Mouse (Mus musculus) MEL (cell line): ENCODE data around the gene Acat2. TPM values are rescaled to one million over a fixed set of nuclear protein-coding genes. Genes with fewer than 3 reads are reported as not detected.
A peak's percentile ranks its signal among the peaks of the same experiment; 100 is the strongest.
"Not testable (repeated sequence)": the region's sequence is repeated elsewhere in the genome, so short reads cannot be mapped to it uniquely, and the experiment has no call there.

Source experiments
- DNase-seq: peaks from one replicate; pipeline ENCODE4 v3.0.0; 2011; ENCODE audit warnings: low read depth, low spot score
- H3K27ac ChIP-seq: 2 replicates; pipeline ENCODE4 v1.5.1; 2012; ENCODE audit warnings: low read depth, mild to moderate bottlenecking, control low read depth, low read length, moderate library complexity; ENCODE audit not compliant: control insufficient read depth
- H3K27me3 ChIP-seq, 2 experiments: fragments of 150-350 bp in 1 of 2; sonication (generic) in 1 of 2; 2 replicates each; pipeline ENCODE4 v1.6.1; 2012; ENCODE audit warnings: low read length in 2 of 2, mild to moderate bottlenecking in 2 of 2, improper control_type of control experiment in 1 of 2, moderate library complexity in 1 of 2; ENCODE audit not compliant: insufficient read depth in 2 of 2, control insufficient read depth in 1 of 2
- H3K36me3 ChIP-seq, 2 experiments: 2 replicates each; pipeline ENCODE4 v1.6.1; 2012 to 2014; ENCODE audit warnings: low read length in 2 of 2, improper control_type of control experiment in 1 of 2, inconsistent platforms in 1 of 2, mild to moderate bottlenecking in 1 of 2; ENCODE audit not compliant: insufficient read depth in 2 of 2, control insufficient read depth in 1 of 2
- H3K4me1 ChIP-seq, 2 experiments: fragments of 150-350 bp in 1 of 2; sonication (generic) in 1 of 2; 2 replicates each; pipeline ENCODE4 v1.6.1; 2012; ENCODE audit warnings: low read length in 2 of 2, improper control_type of control experiment in 1 of 2, mild to moderate bottlenecking in 1 of 2; ENCODE audit not compliant: insufficient read depth in 2 of 2, control insufficient read depth in 1 of 2
- H3K4me3 ChIP-seq, 2 experiments: fragments of 150-350 bp in 1 of 2; sonication (generic) in 1 of 2; 2 replicates each; pipeline ENCODE4 v1.5.1; 2012; ENCODE audit warnings: low read depth in 2 of 2, low read length in 2 of 2, mild to moderate bottlenecking in 2 of 2, moderate library complexity in 2 of 2, control low read depth in 1 of 2, improper control_type of control experiment in 1 of 2; ENCODE audit not compliant: control insufficient read depth in 1 of 2, insufficient read depth in 1 of 2
- H3K79me2 ChIP-seq: 2 replicates; pipeline ENCODE4 v1.6.1; 2012; ENCODE audit warnings: mild to moderate bottlenecking, low read length, moderate library complexity; ENCODE audit not compliant: control insufficient read depth, poor library complexity, insufficient read depth
- H3K9ac ChIP-seq: 2 replicates; pipeline ENCODE4 v1.6.1; 2012; ENCODE audit warnings: low read depth, mild to moderate bottlenecking, control low read depth, low read length, moderate library complexity; ENCODE audit not compliant: control insufficient read depth, poor library complexity, severe bottlenecking
- H3K9me3 ChIP-seq: fragments of 150-350 bp; sonication (generic); replicated peaks from 2 replicates; pipeline ENCODE4 v1.6.1; 2012; ENCODE audit warnings: mild to moderate bottlenecking, low read length, improper control_type of control experiment, moderate library complexity; ENCODE audit not compliant: insufficient read depth
- BHLHE40 ChIP-seq: IDR thresholded peaks from 2 replicates; pipeline ENCODE4 v1.6.1; 2012; ENCODE audit warnings: low read depth, mild to moderate bottlenecking, inconsistent platforms, low read length, improper control_type of control experiment, borderline replicate concordance
- CHD1 ChIP-seq: IDR thresholded peaks from 2 replicates; pipeline ENCODE4 v1.6.1; 2012; ENCODE audit warnings: low read depth, mild to moderate bottlenecking, inconsistent platforms, low read length, improper control_type of control experiment
- CHD2 ChIP-seq: IDR thresholded peaks from 2 replicates; pipeline ENCODE4 v1.6.1; 2011; ENCODE audit warnings: low read length, improper control_type of control experiment
- CTCF ChIP-seq, 3 experiments: IDR thresholded peaks in 2 of 3; conservative IDR thresholded peaks in 1 of 3; 2 replicates each; pipeline ENCODE4 v1.5.1; 2011 to 2012; ENCODE audit warnings: low read length in 3 of 3, low read depth in 2 of 3, mild to moderate bottlenecking in 2 of 3, improper control_type of control experiment in 1 of 3, inconsistent platforms in 1 of 3, mixed read lengths in 1 of 3, moderate library complexity in 1 of 3; ENCODE audit not compliant: control insufficient read depth in 1 of 3, insufficient read depth in 1 of 3, poor library complexity in 1 of 3, severe bottlenecking in 1 of 3
- ELF1 ChIP-seq: IDR thresholded peaks from 2 replicates; pipeline ENCODE4 v1.6.1; 2014; ENCODE audit warnings: low read depth, mild to moderate bottlenecking, inconsistent platforms, low read length, improper control_type of control experiment, moderate library complexity
- ETS1 ChIP-seq: IDR thresholded peaks from 2 replicates; pipeline ENCODE4 v1.6.1; 2012; ENCODE audit warnings: low read depth, mild to moderate bottlenecking, inconsistent platforms, low read length, improper control_type of control experiment, moderate library complexity
- GABPA ChIP-seq: IDR thresholded peaks from 2 replicates; pipeline ENCODE4 v1.6.1; 2012; ENCODE audit warnings: low read depth, mild to moderate bottlenecking, inconsistent platforms, low read length, improper control_type of control experiment, moderate library complexity
- HCFC1 ChIP-seq: IDR thresholded peaks from 2 replicates; pipeline ENCODE4 v1.6.1; 2012; ENCODE audit warnings: low read depth, mild to moderate bottlenecking, inconsistent platforms, low read length, improper control_type of control experiment, moderate library complexity
- JUND ChIP-seq: IDR thresholded peaks from 2 replicates; pipeline ENCODE4 v1.6.1; 2011; ENCODE audit warnings: low read depth, mild to moderate bottlenecking, improper control_type of control experiment, low read length
- MAFK ChIP-seq: IDR thresholded peaks from 2 replicates; pipeline ENCODE4 v1.6.1; 2011; ENCODE audit warnings: low read depth, mild to moderate bottlenecking, low read length, improper control_type of control experiment, borderline replicate concordance
- MAX ChIP-seq: IDR thresholded peaks from 2 replicates; pipeline ENCODE4 v1.6.1; 2011; ENCODE audit warnings: low read length, improper control_type of control experiment
- MEF2A ChIP-seq: IDR thresholded peaks from 2 replicates; pipeline ENCODE4 v1.6.1; 2014; ENCODE audit warnings: low read depth, mild to moderate bottlenecking, inconsistent platforms, low read length, improper control_type of control experiment; ENCODE audit not compliant: poor library complexity, insufficient replicate concordance, severe bottlenecking; ENCODE audit errors: extremely low read depth
- MXI1 ChIP-seq: IDR thresholded peaks from 2 replicates; pipeline ENCODE4 v1.6.1; 2011; ENCODE audit warnings: mild to moderate bottlenecking, low read depth, low read length, improper control_type of control experiment
- MYC ChIP-seq: IDR thresholded peaks from 2 replicates; pipeline ENCODE4 v1.6.1; 2011; ENCODE audit warnings: low read depth, mild to moderate bottlenecking, low read length, improper control_type of control experiment, moderate library complexity
- NELFE ChIP-seq: IDR thresholded peaks from 2 replicates; pipeline ENCODE4 v1.6.1; 2011; ENCODE audit warnings: low read depth, low read length, improper control_type of control experiment
- NRF1 ChIP-seq: IDR thresholded peaks from 2 replicates; pipeline ENCODE4 v1.6.1; 2014; ENCODE audit warnings: low read depth, mild to moderate bottlenecking, inconsistent platforms, low read length, improper control_type of control experiment, moderate library complexity; ENCODE audit not compliant: poor library complexity, insufficient read depth, severe bottlenecking
- POLR2A ChIP-seq, 2 experiments: IDR thresholded peaks; 2 replicates each; pipeline ENCODE4 v1.6.1; 2011 to 2012; ENCODE audit warnings: low read length in 2 of 2, mild to moderate bottlenecking in 2 of 2, control low read depth in 1 of 2, improper control_type of control experiment in 1 of 2, low read depth in 1 of 2, moderate library complexity in 1 of 2; ENCODE audit not compliant: control insufficient read depth in 1 of 2, insufficient read depth in 1 of 2, poor library complexity in 1 of 2
- POLR2AphosphoS5 ChIP-seq: IDR thresholded peaks from 2 replicates; pipeline ENCODE4 v1.6.1; 2012; ENCODE audit warnings: low read depth, borderline replicate concordance, mild to moderate bottlenecking, inconsistent platforms, low read length, moderate library complexity, mixed read lengths
- RAD21 ChIP-seq: IDR thresholded peaks from 2 replicates; pipeline ENCODE4 v1.6.1; 2011; ENCODE audit warnings: mild to moderate bottlenecking, low read depth, low read length, improper control_type of control experiment
- RCOR1 ChIP-seq: IDR thresholded peaks from 2 replicates; pipeline ENCODE4 v1.6.1; 2012; ENCODE audit warnings: low read depth, mild to moderate bottlenecking, inconsistent platforms, low read length, improper control_type of control experiment
- SIN3A ChIP-seq: IDR thresholded peaks from 2 replicates; pipeline ENCODE4 v1.6.1; 2012; ENCODE audit warnings: low read length, improper control_type of control experiment, inconsistent platforms
- TCF12 ChIP-seq: IDR thresholded peaks from 2 replicates; pipeline ENCODE4 v1.6.1; 2014; ENCODE audit warnings: low read depth, mild to moderate bottlenecking, inconsistent platforms, low read length, improper control_type of control experiment, moderate library complexity
- UBTF ChIP-seq: IDR thresholded peaks from 2 replicates; pipeline ENCODE4 v1.6.1; 2012; ENCODE audit warnings: low read depth, mild to moderate bottlenecking, inconsistent platforms, low read length, improper control_type of control experiment, moderate library complexity, borderline replicate concordance; ENCODE audit not compliant: insufficient read depth
- USF1 ChIP-seq: IDR thresholded peaks from 2 replicates; pipeline ENCODE4 v1.6.1; 2014; ENCODE audit warnings: low read depth, mild to moderate bottlenecking, inconsistent platforms, low read length, improper control_type of control experiment, moderate library complexity
- ZNF384 ChIP-seq: IDR thresholded peaks from 2 replicates; pipeline ENCODE4 v1.6.1; 2012; ENCODE audit warnings: low read depth, mild to moderate bottlenecking, inconsistent platforms, low read length, improper control_type of control experiment
- polyA plus RNA-seq, 2 experiments: library from polyadenylated mRNA; stranded (reverse) in 1 of 2; unstranded in 1 of 2; fragments of >175 nt in 1 of 2; fragments of >200 nt in 1 of 2; gene quantifications; 2 replicates each; pipeline versions ENCODE4 v1.2.1 to v1.2.4; 2012; ENCODE audit warnings: low replicate concordance in 2 of 2, low read depth in 1 of 2; ENCODE audit not compliant: insufficient read length in 2 of 2, insufficient read depth in 1 of 2, missing spikeins in 1 of 2
- total RNA-seq: library from RNA; depleted of rRNA; stranded (reverse); fragments of 300-350 nt; gene quantifications from 2 replicates; pipeline ENCODE4 v1.2.3, GENCODE M21; 2012

Acat2 gene
- total and polyA plus RNA-seq, 3 experiments, result 33.8 to 60.1 TPM; not detected in 1

DNA sequence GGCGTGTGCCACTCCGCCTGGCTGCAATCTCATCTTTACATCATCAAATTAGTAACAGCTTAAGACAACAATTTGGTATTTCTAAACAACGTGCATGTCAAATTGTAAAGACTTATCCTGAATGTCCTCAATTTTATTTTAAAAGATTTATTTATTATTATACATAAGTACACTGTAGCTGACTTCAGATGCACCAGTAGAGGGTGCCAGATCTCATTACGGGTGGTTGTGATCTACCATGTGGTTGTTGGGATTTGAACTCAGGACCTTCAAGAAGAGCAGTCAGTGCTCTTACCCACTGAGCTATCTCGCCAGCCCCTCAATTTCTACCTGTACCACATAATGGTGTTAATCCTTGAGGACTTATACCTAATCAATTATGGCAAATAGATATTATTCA is 41.7 kb upstream of the Acat2 start:
- H3K9me3 ChIP-seq, H3K9ac ChIP-seq, DNase-seq, H3K4me1 ChIP-seq, H3K4me3 ChIP-seq, H3K27ac ChIP-seq, H3K27me3 ChIP-seq, H3K36me3 ChIP-seq, H3K79me2 ChIP-seq: not testable (repeated sequence)
- peak in 2 of 3 experiments; percentile 15; a peak in 2 of 6 replicates for TF ChIP-seq CTCF (IDR thresholded peaks at IDR 0.05 in 2 of 3, conservative IDR thresholded peaks at IDR 0.05 in 1 of 3; ENCODE audit: control insufficient read depth in 1 of 3, insufficient read depth in 1 of 3, low read depth in 2 of 3, low read length in 3 of 3, poor library complexity in 1 of 3, severe bottlenecking in 1 of 3)

DNA sequence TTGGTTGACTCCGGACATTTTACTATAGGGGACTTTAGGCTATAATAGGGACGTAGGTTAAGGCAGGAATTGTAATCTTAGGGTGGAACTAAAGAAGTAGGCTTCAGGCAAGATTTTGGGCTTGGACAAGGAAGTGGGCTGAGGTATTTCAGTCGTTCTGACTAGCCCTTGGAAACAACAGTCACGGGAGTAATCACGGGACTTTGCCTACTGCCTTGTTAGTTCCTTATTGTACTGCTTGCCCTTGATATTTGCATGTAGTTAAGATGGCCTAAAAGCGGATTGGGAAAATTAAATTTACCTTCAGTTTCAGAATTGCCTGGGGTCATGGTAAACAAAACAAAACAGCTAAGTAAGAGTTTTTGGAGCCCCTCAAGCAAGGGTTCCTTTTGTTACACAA is 38.5 kb upstream of the Acat2 start:
- TF ChIP-seq SIN3A (no peak), MAFK (no peak), TCF12 (no peak), USF1 (no peak), JUND (no peak), BHLHE40 (no peak), ETS1 (no peak), MYC (no peak), NRF1 (no peak), GABPA (no peak), HCFC1 (no peak), CHD1 (no peak), POLR2A (IDR thresholded peaks at IDR 0.05; ENCODE audit: control insufficient read depth in 1 of 2, insufficient read depth in 1 of 2, low read depth in 1 of 2, low read length in 2 of 2, poor library complexity in 1 of 2) (no peak), RCOR1 (no peak), ZNF384 (no peak)
- H3K27me3 ChIP-seq, result no peaks in the 10 kb centered on the region
- H3K9ac ChIP-seq, result no peak overlapping the region
- no peaks in the 10 kb centered on the region for H3K36me3 ChIP-seq
- H3K4me3 ChIP-seq, result no peak overlapping the region
- H3K4me1 ChIP-seq, result no peaks in the 10 kb centered on the region
- no peak for DNase-seq
- no peaks in the 10 kb centered on the region for H3K79me2 ChIP-seq
- no peaks in the 10 kb centered on the region for H3K9me3 ChIP-seq
- H3K27ac ChIP-seq, result no peak overlapping the region

GRCm38 (mm10) chr17:12997890-12998289 is 37.3 kb upstream of the Acat2 start:
- Histone ChIP-seq H3K4me3 (no peak overlapping the region), H3K79me2 (peaks cover under 1% of the 10 kb centered on the region; the same call in 1 of the 2 replicates), H3K27ac (no peak overlapping the region), H3K36me3 (peaks cover 0 to 2% of the 10 kb centered on the region in 2 experiments; a peak in 1 of 4 replicates), H3K9me3 (no peaks in the 10 kb centered on the region), H3K27me3 (no peaks in the 10 kb centered on the region)
- DNase-seq, result no peak
- no peak for TF ChIP-seq MAX
- TF ChIP-seq MEF2A, result no peak
- no peak for TF ChIP-seq MXI1
- TF ChIP-seq CHD2, result no peak
- no peak for TF ChIP-seq NELFE
- TF ChIP-seq ELF1, result no peak
- no peak for TF ChIP-seq MAFK
- TF ChIP-seq ETS1, result no peak
- TF ChIP-seq UBTF, result no peak
- no peak for TF ChIP-seq RAD21
- no peak for TF ChIP-seq POLR2AphosphoS5
- TF ChIP-seq ZNF384, result no peak
- TF ChIP-seq TCF12, result no peak
- no peak for TF ChIP-seq MYC
- TF ChIP-seq, all 39 proteins: peak for 0
- Histone ChIP-seq H3K9ac (no peak overlapping the region), H3K4me1 (no peaks in the 10 kb centered on the region)
